Comparison of ENCODE assay signal across 9 mouse cellular contexts in the genomic region with DNA sequence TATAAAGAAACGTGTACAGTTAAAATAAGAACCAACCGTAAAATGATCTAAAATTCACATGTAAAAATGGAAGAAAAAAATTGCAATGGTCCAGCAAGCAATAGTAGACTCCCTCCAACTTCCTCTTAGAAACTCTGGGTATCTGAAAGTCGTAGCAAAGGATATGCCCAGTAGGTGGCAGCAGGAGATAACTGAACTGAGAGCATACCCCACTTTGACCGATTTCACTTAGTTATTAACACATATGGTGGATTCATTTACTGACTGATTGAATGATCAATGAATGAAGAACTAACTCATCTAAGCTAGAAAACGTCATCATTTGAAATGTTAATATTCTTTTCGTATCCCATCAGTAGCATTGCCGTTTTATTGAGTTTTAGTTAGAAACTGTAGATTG.
A peak's percentile ranks its signal among the peaks of the same experiment; 100 is the strongest.
DNase-seq lines count a peak whose midpoint lies in the region; ATAC-seq and TF ChIP-seq lines count a peak whose summit lies in the region.
"Had no signal": no experiment of that assay in that cellular context is flagged by ENCODE, and none has a peak within 500 bp of the region (broad histone marks: within the 10 kb centered on the region; RNA-seq: fewer than 3 reads in every experiment).

No protein-coding gene starts in this region.

- H3K4me3 ChIP-seq in kidney, adult 2 months (ENCODE audit: insufficient read depth, low read depth, low read length) = no peak overlapping the region
- H3K4me3 ChIP-seq in limb, embryonic 11.5 days (ENCODE audit: low read depth, low read length) = no peak overlapping the region
- no peak overlapping the region for H3K4me3 ChIP-seq in neural tube, embryonic 14.5 days (ENCODE audit: low read depth, low read length)
- H3K4me3 ChIP-seq: erythroblast, embryonic 14.5 days had no signal

- no peaks in the 10 kb centered on the region for H3K4me1 ChIP-seq in kidney, adult 2 months (ENCODE audit: control insufficient read depth, insufficient read depth, low read length)
- no peaks in the 10 kb centered on the region for H3K4me1 ChIP-seq in limb, embryonic 11.5 days (ENCODE audit: control insufficient read depth, insufficient read depth, low read length)
- no peaks in the 10 kb centered on the region for H3K4me1 ChIP-seq in neural tube, embryonic 14.5 days (ENCODE audit: control insufficient read depth, insufficient read depth, low read length)

- H3K9ac ChIP-seq in limb, embryonic 11.5 days (ENCODE audit: low read length) = no peak overlapping the region
- H3K9ac ChIP-seq in neural tube, embryonic 14.5 days (replicated peaks; ENCODE audit: low read depth, low read length) = no peak overlapping the region

- H3K9me3 ChIP-seq in limb, embryonic 11.5 days (ENCODE audit: control insufficient read depth, low read length) = no peaks in the 10 kb centered on the region
- H3K9me3 ChIP-seq in neural tube, embryonic 14.5 days (ENCODE audit: control insufficient read depth, low read length) = no peaks in the 10 kb centered on the region

- H3K36me3 ChIP-seq in kidney, adult 2 months (ENCODE audit: control insufficient read depth, insufficient read depth, low read length) = no peaks in the 10 kb centered on the region
- no peaks in the 10 kb centered on the region for H3K36me3 ChIP-seq in limb, embryonic 11.5 days (ENCODE audit: control insufficient read depth, insufficient read depth, low read length)
- no peaks in the 10 kb centered on the region for H3K36me3 ChIP-seq in neural tube, embryonic 14.5 days (ENCODE audit: control insufficient read depth, insufficient read depth, low read length)

- no peak for TF ChIP-seq POLR2A in kidney, adult 2 months (IDR thresholded peaks at IDR 0.05; ENCODE audit: low read depth, low read length)

- no peak overlapping the region for H3K27ac ChIP-seq in kidney, adult 2 months (ENCODE audit: insufficient read depth, low read depth, low read length)
- no peak overlapping the region for H3K27ac ChIP-seq in limb, embryonic 11.5 days (replicated peaks; ENCODE audit: low read depth, low read length)
- H3K27ac ChIP-seq in neural tube, embryonic 14.5 days (ENCODE audit: low read depth, low read length) = no peak overlapping the region

- no peak; the same call in 1 of the 2 replicates for ATAC-seq in limb, embryonic 11.5 days (ENCODE audit: insufficient number of reproducible peaks, low FRiP score, low TSS enrichment, low read depth)
- ATAC-seq in neural tube, embryonic 14.5 days (ENCODE audit: low read depth) = peak; percentile 81; the same call in 1 of the 2 replicates

- WGBS in kidney, adult 2 months = 25% methylated on average over 7 of the region's 7 CpGs
- WGBS in limb, embryonic 11.5 days = 27% methylated on average over 7 of the region's 7 CpGs
- WGBS in neural tube, embryonic 14.5 days = 23% methylated on average over 7 of the region's 7 CpGs

- DNase-seq in 3T3-L1 (ENCODE audit: low read depth, low spot score) (peak; percentile 90), NIH3T3 (ENCODE audit: low read depth) (peak; percentile 89)
- peak; percentile 87 to 88 for DNase-seq in cerebellum, postnatal 14 days
- DNase-seq in gastrocnemius, postnatal 10 days = peak; percentile 62
- DNase-seq in kidney, adult 2 months = peak; percentile 83
- DNase-seq in limb, embryonic 11.5 days (ENCODE audit: low spot score) = peak; percentile 78
- DNase-seq in testis, postnatal 14 days (ENCODE audit: low spot score) = peak; percentile 18

- peak; percentile 42; the same call in 1 of the 2 replicates for TF ChIP-seq CTCF in kidney, adult 2 months (conservative IDR thresholded peaks at IDR 0.05; ENCODE audit: insufficient read depth, insufficient read length, low read depth, low read length)

- H3K27me3 ChIP-seq in kidney, adult 2 months (replicated peaks; ENCODE audit: control insufficient read depth, insufficient read depth, low read length) = no peaks in the 10 kb centered on the region
- H3K27me3 ChIP-seq in limb, embryonic 11.5 days (ENCODE audit: control insufficient read depth, insufficient read depth, low read length) = no peaks in the 10 kb centered on the region
- no peaks in the 10 kb centered on the region for H3K27me3 ChIP-seq in neural tube, embryonic 14.5 days (ENCODE audit: control insufficient read depth, insufficient read depth, low read length)

- no peak overlapping the region for H3K4me2 ChIP-seq in limb, embryonic 11.5 days (ENCODE audit: low read depth, severe bottlenecking)
- no peak overlapping the region for H3K4me2 ChIP-seq in neural tube, embryonic 14.5 days (ENCODE audit: low read depth, low read length)

Comparison
In these comparisons a context has a peak if more than half of its experiments do, and no peak if none do; other contexts are left out.
1. DNase-seq: peak in every context shown above with its lines; median percentile 90 in 3T3-L1; 89 in NIH3T3; 88 in cerebellum, postnatal 14 days; 83 in kidney, adult 2 months; 78 in limb, embryonic 11.5 days; 62 in gastrocnemius, postnatal 10 days; 18 in testis, postnatal 14 days.